Mouse (Mus musculus) heart, adult 2 months (tissue): Measurements from ENCODE around the gene Rer1. TPM values are rescaled to one million over a fixed set of nuclear protein-coding genes. Genes with fewer than 3 reads are reported as not detected.

ENCODE experiments used
- DNase-seq, 2 experiments: peaks; one replicate each; pipeline ENCODE4 v3.0.0; 2021
- H3K27ac ChIP-seq: fragments of 200-600 bp; 2 replicates; pipeline ENCODE4 v1.8.1; 2022
- H3K27me3 ChIP-seq: fragments of 200-500 bp; 2 replicates; pipeline ENCODE4 v1.6.1; 2012; ENCODE audit warnings: mild to moderate bottlenecking, low read length, inconsistent platforms, mixed read lengths; ENCODE audit not compliant: control insufficient read depth, insufficient read depth
- H3K36me3 ChIP-seq: fragments of 200-500 bp; 2 replicates; pipeline ENCODE4 v1.6.1; 2012; ENCODE audit warnings: low read length, inconsistent platforms; ENCODE audit not compliant: control insufficient read depth, insufficient read depth
- H3K4me1 ChIP-seq: fragments of 200-500 bp; 2 replicates; pipeline ENCODE4 v1.6.1; 2011; ENCODE audit warnings: low read length; ENCODE audit not compliant: control insufficient read depth, insufficient read depth
- H3K4me3 ChIP-seq: fragments of 200-600 bp; 2 replicates; pipeline ENCODE4 v1.8.1; 2022
- H3K79me2 ChIP-seq: fragments of 200-500 bp; replicated peaks from 2 replicates; pipeline ENCODE4 v1.6.1; 2012; ENCODE audit warnings: mild to moderate bottlenecking, inconsistent platforms, low read length, moderate library complexity, mixed read lengths; ENCODE audit not compliant: control insufficient read depth, insufficient read depth
- H3K9ac ChIP-seq: fragments of 200-500 bp; 2 replicates; pipeline ENCODE4 v1.6.1; 2012; ENCODE audit warnings: low read depth, mild to moderate bottlenecking, control low read depth, inconsistent platforms, low read length, mixed read lengths
- CTCF ChIP-seq: fragments of 200-600 bp; IDR thresholded peaks from 2 replicates; pipeline ENCODE4 v1.8.1; 2022; ENCODE audit warnings: antibody characterized with exemption, mild to moderate bottlenecking, moderate library complexity
- EP300 ChIP-seq: fragments of 200-500 bp; IDR thresholded peaks from 2 replicates; pipeline ENCODE4 v1.6.1; 2011; ENCODE audit warnings: low read depth, low read length, control low read depth; ENCODE audit not compliant: insufficient read depth
- POLR2A ChIP-seq: fragments of 200-500 bp; IDR thresholded peaks from 2 replicates; pipeline ENCODE4 v1.6.1; 2011; ENCODE audit warnings: mild to moderate bottlenecking, low read depth, low read length, control low read depth; ENCODE audit not compliant: insufficient read depth
- WGBS: fragments of 180-500 bp; shearing (Covaris S2); methylation state at CpG from one replicate; pipeline ENCODE4 v1.1.7; 2018; 5-methylcytosine and 5-hydroxymethylcytosine counted together
- intact Hi-C: fragments of 180-260 bp; cut with DNase I; formaldehyde crosslinking; loops from one replicate; pipeline ENCODE4 v1.15.1; 2025
- polyA plus RNA-seq: library from polyadenylated mRNA; depleted of rRNA; stranded (reverse); fragments of >200 nt; gene quantifications from 2 replicates; pipeline ENCODE4 v1.2.3, GENCODE M21; 2012
- total RNA-seq, 2 experiments: library from RNA; stranded (reverse); gene quantifications; 2 replicates each; pipeline ENCODE4 v1.2.3; 2021

The Rer1 gene
- total and polyA plus RNA-seq, 3 experiments: 54.7 to 74.7 (median 67.6) TPM

DNA sequence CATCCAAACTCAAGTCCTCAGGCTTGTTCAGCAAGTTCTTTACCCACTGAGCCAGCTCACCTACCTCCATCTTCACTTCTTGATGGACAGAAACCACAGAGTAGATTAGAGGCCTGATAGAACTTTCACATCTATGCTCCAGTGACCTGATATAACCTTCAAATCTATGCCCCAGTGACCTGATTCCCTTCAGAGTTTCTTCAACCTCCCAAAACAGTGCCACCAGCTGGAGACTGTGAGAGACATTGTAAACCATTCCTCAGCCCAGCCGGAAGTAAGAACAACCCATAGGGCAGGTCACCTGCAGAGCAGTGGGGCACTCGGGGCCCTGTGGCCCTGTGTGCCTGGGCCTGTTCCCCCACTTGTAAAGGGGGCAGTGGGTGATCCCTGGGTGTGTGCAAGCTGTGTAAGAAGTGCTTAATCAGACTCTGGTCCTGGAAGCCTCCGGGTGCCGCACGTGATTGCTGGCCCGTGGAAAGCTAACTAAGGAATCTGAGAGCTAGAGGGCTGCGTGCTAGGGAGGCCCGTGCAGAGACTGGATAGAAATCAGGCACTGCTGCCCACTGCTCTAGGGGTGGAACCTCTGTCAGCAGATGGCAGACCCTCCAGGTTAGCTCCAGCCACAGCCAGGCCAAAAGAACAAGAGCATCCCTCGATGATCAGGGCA is 37.8 kb upstream of the Rer1 start:
- H3K4me3 ChIP-seq: no peak overlapping the region
- intact Hi-C loops: no loop called here
- WGBS: 87% methylated on average over 9 of the region's 9 CpGs
- no peak for DNase-seq
- TF ChIP-seq EP300 (no peak), POLR2A (no peak), CTCF (no peak)
- H3K9ac ChIP-seq: no peak overlapping the region
- no peaks in the 10 kb centered on the region for H3K36me3 ChIP-seq
- no peak overlapping the region for H3K27ac ChIP-seq
- no peaks in the 10 kb centered on the region for H3K4me1 ChIP-seq
- no peaks in the 10 kb centered on the region for H3K27me3 ChIP-seq
- no peaks in the 10 kb centered on the region for H3K79me2 ChIP-seq

DNA sequence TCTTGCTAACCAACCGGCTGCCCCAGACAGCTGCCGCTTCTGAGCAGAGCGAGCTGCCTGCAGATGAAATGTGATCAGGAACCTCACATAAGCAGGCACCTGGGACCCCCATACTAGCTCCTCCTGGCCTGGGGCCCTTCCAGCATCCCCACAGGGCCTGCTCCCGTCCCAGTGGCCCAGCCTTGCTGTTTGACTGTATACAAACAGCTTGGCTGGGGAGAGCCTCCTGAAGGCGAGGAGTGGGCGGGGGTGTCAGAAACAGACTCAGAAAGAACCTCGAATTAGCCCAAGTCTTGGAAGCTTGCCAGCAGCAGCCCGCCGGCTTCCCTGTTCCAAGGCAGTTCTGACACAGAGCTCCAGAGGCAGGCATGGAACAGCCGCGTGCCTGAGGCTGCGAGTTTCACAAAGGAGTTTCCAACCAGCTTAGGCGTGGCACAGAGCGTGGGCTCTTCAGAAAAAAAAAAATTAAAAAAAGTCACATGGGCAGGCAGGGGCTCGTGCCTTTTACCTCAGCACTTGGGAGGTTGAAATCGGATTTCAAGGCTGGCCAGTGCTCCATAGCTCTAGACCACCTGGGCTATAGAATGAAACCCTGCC is 36.4 kb upstream of the Rer1 start:
- no peaks in the 10 kb centered on the region for H3K36me3 ChIP-seq
- no peak overlapping the region for H3K4me3 ChIP-seq
- no peaks in the 10 kb centered on the region for H3K4me1 ChIP-seq
- H3K27me3 ChIP-seq: no peaks in the 10 kb centered on the region
- WGBS: 36% methylated on average over 16 of the region's 16 CpGs
- peak in 1 of 2 experiments; percentile 67 for DNase-seq
- H3K27ac ChIP-seq: peak overlapping the region; percentile 23
- TF ChIP-seq CTCF: no peak
- TF ChIP-seq POLR2A: no peak
- TF ChIP-seq EP300: no peak
- intact Hi-C loops: no loop called here
- H3K9ac ChIP-seq: no peak overlapping the region
- H3K79me2 ChIP-seq: no peaks in the 10 kb centered on the region

DNA sequence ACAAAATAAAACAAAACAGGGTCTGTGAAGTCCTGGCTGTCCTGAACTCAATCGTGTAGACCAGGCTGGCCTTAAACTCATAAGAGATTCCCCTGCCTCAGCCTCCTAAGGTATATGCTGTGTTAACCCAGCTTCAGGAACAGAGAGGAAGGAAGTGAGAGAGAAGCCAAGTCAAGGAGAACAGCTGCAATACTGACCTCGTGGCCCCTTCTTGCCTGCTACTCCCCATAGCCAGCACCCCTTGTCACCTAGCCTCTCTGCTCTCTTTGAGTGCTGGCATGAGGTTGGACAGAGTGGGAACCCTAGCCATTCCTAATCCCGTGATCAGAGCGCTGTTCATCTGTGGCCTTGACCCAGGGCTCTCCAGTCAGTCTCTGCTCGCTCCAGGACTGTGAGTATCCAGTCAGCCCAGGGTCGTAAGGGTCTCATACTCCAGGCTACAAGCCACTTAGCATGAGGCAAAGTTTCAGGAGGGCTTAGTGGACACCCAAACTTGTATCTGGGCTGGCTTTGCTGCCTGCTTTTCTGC is 35.8 kb upstream of the Rer1 start:
- Histone ChIP-seq H3K79me2 (no peaks in the 10 kb centered on the region), H3K9ac (no peak overlapping the region), H3K27me3 (no peaks in the 10 kb centered on the region), H3K27ac (peak overlapping the region; percentile 23), H3K36me3 (no peaks in the 10 kb centered on the region), H3K4me3 (no peak overlapping the region), H3K4me1 (no peaks in the 10 kb centered on the region)
- intact Hi-C loops: no loop called here
- WGBS: 76% methylated on average over 6 of the region's 6 CpGs
- no peak for DNase-seq
- TF ChIP-seq EP300 (no peak), CTCF (no peak)

DNA sequence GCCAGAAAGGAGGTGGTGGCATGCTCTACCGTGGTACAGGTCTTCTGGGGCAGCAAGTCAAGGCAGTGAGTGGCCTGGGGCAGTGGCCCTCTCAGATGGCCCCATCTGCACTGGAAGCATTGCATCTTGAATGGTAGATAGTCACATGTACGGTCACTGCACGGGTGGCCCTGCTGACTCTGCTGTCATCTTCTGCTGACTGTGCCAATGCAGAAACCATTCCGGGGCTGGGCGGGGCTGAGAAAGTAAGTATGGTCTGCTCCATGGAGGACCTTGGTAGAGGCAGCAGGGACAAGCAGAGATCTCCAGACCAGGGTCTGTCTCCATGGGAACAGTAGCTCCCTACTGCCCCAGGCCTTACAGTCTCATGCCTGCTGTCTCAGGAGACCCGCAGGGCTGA is 35.0 kb upstream of the Rer1 start:
- intact Hi-C loops: no loop called here
- Histone ChIP-seq H3K36me3 (no peaks in the 10 kb centered on the region), H3K79me2 (no peaks in the 10 kb centered on the region), H3K27me3 (no peaks in the 10 kb centered on the region), H3K4me3 (no peak overlapping the region), H3K27ac (no peak overlapping the region), H3K9ac (no peak overlapping the region), H3K4me1 (no peaks in the 10 kb centered on the region)
- TF ChIP-seq EP300: no peak
- no peak for TF ChIP-seq POLR2A
- no peak for TF ChIP-seq CTCF
- DNase-seq: peak in 1 of 2 experiments; percentile 49
- 78% methylated on average over 6 of the region's 6 CpGs for WGBS

DNA sequence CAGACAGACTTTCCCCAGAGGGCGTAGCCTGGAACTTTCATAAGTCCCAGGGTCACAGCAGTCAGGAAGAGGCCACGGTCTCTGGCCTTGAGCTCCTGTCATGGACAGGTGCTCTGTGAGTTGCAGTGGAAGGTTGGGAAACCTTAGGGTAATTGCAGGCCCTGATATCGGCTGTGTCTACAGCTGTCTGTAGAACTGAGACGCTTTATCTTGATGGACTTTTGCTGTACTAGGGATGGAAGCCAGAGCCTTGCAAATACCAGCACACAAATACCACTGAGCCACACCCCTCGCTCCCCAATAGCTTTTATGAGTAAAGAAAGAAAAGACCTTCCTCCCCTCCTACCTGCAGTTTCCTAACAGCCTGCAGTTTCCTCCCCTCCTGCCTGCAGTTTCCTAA is 34.4 kb upstream of the Rer1 start:
- H3K36me3 ChIP-seq: no peaks in the 10 kb centered on the region
- no peak overlapping the region for H3K9ac ChIP-seq
- no peak overlapping the region for H3K4me3 ChIP-seq
- TF ChIP-seq EP300 (no peak), CTCF (no peak), POLR2A (no peak)
- H3K79me2 ChIP-seq: no peaks in the 10 kb centered on the region
- WGBS: 81% methylated on average over 5 of the region's 5 CpGs
- H3K27ac ChIP-seq: no peak overlapping the region
- no peaks in the 10 kb centered on the region for H3K4me1 ChIP-seq
- DNase-seq: no peak
- intact Hi-C loops: no loop called here
- H3K27me3 ChIP-seq: no peaks in the 10 kb centered on the region

DNA sequence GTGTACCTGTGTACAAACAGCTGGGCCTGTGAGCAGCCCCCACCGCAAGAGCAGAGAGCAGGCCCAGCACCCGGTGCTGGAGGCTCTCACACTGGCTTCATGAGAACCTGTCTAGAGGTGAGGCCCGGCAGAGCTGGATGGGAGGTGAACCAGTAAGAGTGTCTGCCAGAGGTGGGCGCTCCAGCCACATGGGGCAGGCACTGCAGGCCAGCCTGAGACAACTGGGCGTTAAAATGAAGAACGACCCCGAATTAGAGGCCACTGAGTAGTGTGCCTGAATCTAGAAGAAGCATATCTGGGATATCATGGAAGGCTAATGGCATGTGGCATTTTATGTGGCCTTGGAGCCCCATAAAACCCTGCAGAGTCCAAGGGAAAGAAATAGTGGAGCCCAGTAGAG is 33.9 kb upstream of the Rer1 start:
- Histone ChIP-seq H3K36me3 (no peaks in the 10 kb centered on the region), H3K27me3 (no peaks in the 10 kb centered on the region), H3K27ac (no peak overlapping the region), H3K79me2 (no peaks in the 10 kb centered on the region), H3K9ac (no peak overlapping the region), H3K4me1 (no peaks in the 10 kb centered on the region), H3K4me3 (no peak overlapping the region)
- WGBS: 88% methylated on average over 7 of the region's 7 CpGs
- intact Hi-C loops: no loop called here
- DNase-seq: no peak
- TF ChIP-seq CTCF (peak; percentile 31), POLR2A (no peak)
